Mouse (Mus musculus) lung, postnatal 0 days (tissue): ENCODE measurements around the gene Polr2e.

ENCODE experiments used
- CTCF ChIP-seq: IDR thresholded peaks from 2 replicates; pipeline ENCODE4 v1.5.1; 2016; ENCODE audit warnings: antibody characterized with exemption, mild to moderate bottlenecking
- EP300 ChIP-seq: IDR thresholded peaks from 2 replicates; pipeline ENCODE4 v1.6.1; 2016; ENCODE audit warnings: antibody characterized with exemption, mild to moderate bottlenecking, control low read depth

DNA sequence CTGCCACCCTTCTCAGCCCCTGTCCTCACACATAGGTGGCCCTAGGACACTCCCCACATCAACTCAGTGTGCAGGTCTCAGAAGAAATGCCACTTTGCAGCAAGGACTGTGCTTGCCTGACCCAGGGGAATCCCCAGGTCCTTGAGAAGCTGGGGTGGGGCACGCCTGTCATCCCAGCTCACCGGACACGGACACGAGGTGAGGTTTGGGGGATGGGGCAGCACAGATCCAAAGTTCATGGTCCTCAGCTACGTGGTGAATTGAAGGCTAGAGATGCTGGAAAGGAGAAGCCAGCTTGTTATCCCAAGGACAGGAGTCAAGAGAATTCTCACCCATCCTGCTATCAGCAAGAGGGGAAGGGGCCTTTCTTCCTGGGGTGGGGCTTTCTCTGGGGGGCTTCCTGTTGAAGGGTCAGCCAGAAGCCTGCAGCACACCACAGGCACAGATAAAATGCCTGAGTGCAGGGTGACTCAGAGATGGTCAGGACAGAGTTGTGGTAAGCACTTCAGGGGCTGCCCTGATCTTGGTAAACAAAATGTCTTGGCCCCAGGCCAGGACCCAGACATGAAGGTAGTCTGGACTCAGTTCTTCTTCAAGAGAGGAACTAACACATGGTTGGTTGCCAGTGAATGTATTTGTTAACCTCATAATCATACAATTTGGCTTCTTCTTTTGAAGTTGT is 6.7 kb downstream of the Polr2e start:
- TF ChIP-seq CTCF (no peak), EP300 (no peak; the same call in none of the 2 replicates)
